Mouse (Mus musculus) fibroblast of lung, adult 2 months (primary cell): ENCODE measurements around the gene Pde1a.

Source experiments
- DNase-seq: peaks from one replicate; pipeline ENCODE4 v3.0.0-alpha.2; 2011; ENCODE audit warnings: low read depth

Gene Pde1a

GRCm38 (mm10) chr2:80128861-80129698 lies at the start of gene Pde1a:
Gene Pde1a, minus strand, starts transcription at chr2:80129458.
- DNase-seq, result peak; percentile 13

DNA sequence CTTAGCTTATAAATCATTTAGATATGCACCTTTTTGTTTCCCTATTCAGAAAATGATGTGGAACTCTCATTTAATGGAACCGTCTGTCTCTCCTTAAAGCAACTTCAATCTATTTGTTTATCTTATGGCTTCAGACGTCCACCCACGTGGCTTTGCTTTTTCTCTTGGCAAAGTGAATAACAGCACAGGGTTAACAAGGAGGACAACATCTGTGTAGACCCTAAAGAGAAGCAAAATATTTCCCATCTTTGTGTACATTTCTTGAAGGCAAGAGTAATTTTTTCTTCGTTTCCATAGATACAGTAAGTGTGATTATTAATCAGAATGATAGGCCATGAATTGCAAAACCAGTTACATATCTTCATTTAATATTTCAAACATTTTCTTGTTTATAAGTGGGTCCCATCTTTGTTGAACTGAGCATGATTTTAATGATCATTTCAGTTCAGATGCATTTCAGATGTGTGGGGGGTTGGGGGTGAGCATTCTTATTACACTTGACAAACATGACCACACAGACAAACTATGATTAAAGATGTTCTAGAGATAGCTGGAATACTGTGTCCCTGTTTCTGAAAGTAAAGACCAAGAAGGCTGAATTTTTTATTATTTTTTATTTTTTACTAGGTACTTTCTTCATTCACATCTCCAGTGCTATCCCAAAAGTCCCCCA lies 49.5 kb upstream of the Pde1a start:
- no peak for DNase-seq

GRCm38 (mm10) chr2:80178154-80178553 lies 48.9 kb upstream of the Pde1a start:
- DNase-seq, result no peak

- DNase-seq, result no peak
Measured at GRCm38 (mm10) chr2:80168103-80168502, 38.8 kb upstream of the Pde1a start.

DNA sequence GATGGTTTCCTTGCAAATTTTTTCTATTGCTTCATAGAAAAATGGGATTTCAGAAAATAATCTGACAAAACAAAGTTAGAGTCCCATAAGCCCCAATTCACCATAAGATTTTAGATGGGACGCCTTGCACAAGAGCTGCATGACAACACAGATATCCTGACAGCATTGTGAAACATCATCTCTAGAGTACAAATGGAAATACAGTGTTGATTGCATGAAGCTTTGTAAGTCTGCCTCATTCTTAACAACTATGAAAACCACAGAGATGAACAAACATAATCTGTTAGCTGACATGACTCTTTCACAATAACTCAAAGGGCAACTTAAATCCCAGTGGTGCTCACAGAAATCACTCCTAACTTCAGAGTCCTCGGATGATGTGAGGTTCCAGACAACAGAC lies 29.5 kb upstream of the Pde1a start:
- peak; percentile 27 for DNase-seq

- no peak for DNase-seq
Measured at GRCm38 (mm10) chr2:80158196-80158595, 28.9 kb upstream of the Pde1a start.

- DNase-seq, result no peak
Measured at GRCm38 (mm10) chr2:80150019-80150418, 20.8 kb upstream of the Pde1a start.

DNA sequence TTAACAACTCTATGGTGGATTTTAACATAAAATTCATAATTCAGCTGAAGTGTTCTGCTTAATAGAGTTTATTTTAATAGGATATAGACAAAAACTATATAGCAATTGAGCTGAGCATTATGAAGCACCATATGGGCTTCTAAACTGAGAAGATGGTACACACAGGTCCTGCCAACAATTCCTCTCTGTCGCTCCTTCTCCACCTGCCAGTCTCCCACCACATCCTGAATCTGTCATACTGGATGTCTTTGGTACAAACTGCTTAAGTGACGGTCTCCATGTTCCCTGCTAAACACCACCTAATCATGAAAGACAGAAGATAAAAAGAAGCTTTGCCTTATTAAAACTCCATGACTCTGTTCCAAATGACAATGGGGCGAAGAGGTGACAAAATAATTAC lies 20.1 kb upstream of the Pde1a start:
- no peak for DNase-seq

DNA sequence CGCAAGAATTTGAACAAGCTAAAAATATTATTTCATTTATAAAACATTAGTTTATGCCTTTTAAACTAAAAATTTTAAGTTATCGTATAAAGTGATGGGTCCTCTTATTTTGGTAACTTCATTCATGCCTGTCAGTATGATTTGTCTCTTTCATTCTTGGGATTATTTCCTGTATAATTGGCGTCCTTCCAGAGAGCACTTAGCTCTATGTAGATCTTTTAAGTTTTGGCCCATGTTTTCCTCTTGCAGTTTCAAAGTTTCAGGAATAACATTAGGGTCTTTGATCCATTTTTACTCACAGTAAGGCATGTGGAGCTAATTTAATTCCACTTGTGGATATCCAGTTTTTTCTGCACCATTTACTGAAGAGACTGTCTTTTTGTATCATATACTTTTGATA lies 5.8 kb upstream of the Pde1a start:
- DNase-seq, result no peak

DNA sequence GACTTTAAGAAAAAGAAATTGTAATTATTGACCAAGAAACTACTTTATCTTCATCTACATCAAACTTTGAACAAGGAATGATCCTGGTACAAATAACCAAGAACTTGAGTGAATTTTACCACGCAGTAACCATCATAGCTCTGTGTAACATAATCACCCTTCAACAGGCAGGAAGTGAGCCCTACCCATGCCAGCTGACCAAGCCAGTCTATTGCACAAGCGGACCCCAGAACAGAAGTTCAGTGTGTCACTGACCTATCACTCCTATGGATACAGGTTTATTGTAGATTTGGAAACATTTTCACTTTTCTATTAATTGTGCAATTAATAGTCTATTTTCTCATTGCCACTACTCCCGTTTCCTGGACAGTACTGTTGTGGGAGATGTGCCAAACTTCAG lies 3.4 kb upstream of the Pde1a start:
- DNase-seq, result no peak

DNA sequence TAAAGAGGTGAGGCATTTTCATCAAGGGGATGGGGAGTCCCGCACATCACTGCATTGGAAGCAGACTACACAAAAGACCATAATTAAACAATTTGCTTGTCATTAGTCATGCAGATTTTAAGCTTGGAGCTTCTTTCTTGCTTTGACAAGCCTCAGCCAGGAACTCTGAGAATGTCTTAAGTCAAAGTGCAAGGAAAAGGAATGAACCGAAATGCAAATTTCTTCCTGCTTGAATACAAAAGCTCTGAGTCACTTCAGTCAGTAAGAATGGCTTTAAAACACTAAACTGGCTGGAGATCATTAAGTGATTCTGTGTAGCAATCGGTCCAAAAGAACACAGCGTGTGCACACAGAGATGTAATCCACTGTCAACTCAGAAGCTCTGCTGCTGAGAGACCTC lies 2.6 kb downstream of the Pde1a start:
- peak; percentile 15 for DNase-seq

DNA sequence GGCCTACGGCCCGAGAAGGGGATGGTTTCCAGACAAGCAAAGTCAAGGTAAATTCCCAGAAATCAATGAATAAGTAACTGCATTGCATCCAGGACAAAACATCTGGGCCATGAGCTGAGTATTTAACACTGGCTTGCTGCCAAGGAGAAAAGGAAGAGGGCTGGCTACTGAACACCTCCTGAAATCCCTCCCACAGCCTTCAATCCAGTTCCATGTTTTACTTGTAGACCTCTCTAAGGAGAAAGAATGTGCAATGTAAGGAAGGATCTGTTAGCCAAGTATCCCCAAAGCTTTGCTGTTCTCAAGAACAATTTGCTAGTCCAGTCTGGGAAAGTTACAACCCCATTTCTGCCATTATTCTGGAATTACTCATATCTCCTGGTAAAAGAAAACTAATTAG lies 42.4 kb downstream of the Pde1a start:
- peak; percentile 28 for DNase-seq

DNA sequence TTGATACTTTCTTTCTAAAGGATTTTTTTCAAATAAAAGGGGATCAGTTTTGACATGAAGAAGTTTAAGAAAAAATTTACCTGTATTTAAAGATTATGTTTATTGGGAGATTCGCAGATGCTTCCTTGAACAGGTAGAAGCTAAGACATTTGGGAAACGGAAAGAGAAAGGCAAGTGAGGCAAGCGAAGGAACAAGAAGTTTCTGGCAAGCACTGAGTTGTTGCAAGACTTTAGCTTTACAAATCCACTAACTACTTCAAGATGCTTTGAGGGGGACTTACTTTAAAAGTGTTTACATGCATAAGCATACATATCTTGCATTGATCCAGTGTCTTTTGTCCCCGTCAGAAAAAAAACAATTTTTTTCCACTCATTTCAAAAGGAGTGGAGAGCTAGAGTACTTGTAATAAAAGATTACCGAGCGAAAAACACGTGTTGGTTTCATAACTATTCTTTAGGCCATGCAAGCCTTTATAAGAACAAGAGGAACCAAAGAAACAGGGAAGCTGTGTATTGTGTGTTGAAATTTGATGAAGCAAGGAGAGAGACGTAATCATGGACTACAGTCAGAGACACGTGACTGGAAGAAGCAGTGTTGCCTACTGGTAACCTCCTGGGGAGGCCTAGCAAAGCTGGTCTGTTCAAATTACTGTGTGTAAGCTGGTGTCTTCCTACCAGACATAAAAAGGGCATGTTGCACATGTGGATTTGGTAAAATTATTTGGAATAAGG lies 49.0 kb downstream of the Pde1a start:
- no peak for DNase-seq

DNA sequence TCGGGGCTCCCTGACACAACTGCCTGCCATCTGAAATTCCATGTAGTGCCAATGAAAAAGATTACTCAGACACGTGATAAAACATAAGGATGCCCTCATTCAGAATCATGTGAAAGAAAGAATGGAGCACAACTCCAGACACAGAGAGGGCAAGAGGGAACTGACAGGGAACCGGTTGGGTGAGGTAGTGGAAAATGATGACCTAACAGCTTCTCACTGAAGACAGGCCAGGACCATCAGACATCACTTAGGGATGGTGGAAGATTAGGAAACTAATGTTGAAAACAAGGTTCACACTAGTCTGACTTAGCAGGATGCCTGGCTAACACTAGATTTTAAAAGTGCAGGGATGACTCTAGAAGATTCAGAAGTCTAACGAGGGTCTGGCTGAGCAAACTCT lies 49.6 kb downstream of the Pde1a start:
- no peak for DNase-seq

DNA sequence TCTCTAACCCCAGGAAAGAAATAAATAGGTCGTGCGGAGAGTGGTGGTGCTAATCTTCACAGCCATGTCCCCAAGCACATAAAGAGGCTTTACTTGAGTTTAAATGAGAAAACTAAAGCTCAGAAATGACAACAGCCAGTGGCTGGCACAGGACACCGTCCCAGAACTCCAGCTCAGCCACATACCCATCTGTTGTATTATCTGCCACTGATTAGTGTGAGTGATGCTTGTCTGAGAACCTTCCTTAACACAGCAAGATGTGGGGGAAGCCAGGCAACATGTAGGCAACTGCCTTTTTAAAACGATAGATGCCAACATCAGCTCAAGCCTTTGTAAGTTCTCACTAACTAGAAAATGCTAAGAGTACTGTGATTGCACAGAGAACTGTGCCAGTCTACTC lies 52.9 kb downstream of the Pde1a start:
- DNase-seq, result no peak

- DNase-seq, result no peak
Measured at GRCm38 (mm10) chr2:80074531-80074930, 54.7 kb downstream of the Pde1a start.

DNA sequence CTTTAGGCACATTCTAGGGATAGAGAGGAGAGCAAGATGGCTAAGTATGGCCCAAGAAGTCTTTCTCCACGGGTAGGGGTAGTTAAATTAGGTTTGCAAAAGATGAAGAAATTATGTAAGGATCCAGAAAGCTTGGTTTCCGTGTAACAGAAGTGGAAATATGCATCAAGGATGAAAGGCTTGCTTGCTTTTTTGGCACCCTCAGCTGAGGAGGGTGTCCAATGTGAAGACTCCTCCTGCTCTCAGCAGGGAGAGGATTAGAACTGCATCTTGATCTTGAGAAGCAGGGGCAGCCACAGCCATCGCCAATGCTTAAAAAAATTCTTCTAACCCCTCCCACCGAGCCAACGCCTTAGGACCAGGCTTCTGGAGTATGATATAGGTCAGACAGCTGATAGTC lies 55.2 kb downstream of the Pde1a start:
- no peak for DNase-seq

DNA sequence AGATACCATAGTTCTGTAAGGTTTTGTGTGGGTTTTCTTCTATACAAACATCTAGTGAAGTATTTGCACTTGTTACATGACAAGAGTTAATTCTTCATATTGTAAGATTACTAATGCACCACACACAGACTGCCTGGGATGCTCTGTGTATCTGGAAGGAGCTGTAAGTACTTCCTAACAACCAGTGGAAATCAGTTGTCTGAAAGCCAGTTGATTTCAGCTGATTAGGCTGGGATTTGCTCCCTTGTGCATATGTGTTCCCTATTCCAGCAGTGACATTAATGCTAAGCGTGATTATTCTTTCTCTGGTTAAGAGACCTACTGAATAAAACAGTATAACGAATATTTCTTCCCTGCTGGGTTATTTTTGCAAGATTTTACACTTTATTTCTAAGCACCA lies 55.8 kb downstream of the Pde1a start:
- DNase-seq, result no peak

DNA sequence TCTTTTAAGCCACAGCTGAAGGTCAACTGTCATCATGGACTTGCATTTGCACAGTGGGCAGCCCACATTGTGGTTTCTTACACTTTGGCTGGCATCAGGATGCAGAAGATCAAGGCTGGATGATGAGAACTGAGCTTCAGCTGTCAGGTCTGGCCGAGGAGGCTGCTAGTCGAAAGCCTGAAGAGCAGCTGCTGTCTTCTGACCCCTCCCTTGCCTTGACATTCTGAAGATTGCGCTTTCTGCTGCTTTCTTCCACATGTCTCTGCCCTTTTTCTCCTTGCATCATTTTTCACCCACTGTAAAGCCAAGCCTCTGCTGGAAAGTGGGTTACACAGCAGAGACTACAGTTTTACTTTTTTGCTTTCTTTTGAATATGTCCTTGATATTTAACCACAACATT lies 59.5 kb downstream of the Pde1a start:
- DNase-seq, result no peak

DNA sequence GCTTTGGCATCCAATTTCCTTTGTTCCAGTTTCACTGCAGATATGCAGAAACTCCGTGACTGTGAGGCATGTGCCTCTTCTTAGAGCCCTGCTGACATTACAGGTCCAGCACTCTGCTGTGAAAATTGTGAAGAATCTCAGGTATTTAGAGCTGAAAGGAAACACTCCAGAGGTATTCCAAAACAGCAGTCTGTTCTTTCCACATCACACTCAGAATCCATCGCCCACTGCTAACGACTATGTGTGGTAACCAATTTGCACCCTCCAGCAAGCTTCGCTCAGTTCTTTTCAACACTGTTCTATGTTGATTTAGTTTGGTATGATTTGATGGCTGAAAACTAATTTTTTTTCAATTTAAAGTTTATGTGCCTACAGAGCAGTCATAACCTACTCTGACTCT lies 62.8 kb downstream of the Pde1a start:
- DNase-seq, result no peak

- DNase-seq, result no peak
Measured at GRCm38 (mm10) chr2:80056062-80056461, 73.2 kb downstream of the Pde1a start.

DNA sequence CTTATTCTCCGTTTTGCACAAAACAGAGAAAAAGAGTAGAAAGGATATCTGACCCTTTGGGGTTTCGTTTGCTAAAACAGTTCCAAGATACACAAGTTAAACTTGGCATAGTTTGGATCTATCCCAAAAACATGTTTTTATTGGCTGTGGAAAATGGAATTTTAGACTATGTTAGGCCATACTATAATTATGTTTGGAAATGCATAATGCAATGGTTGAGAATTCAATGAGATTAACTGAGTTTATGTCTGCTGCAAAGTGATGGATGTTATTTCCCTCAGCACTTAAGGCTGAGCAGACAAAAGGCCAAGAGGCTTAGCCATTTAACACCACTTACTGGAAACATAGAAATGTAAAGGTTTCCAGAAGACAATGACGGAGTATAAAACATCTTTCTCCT lies 75.2 kb downstream of the Pde1a start:
- DNase-seq, result no peak
